Mouse (Mus musculus) kidney, postnatal 4 days (tissue): ENCODE measurements at regions not wholly inside any gene's neighbourhood (a gene's known extent, or its start where the extent isn't known, plus 50 kb on each side); places are given as distances from the start of the nearest gene placed in this dataset.

ENCODE experiments used
- DNase-seq, 2 experiments: peaks; one replicate each; pipeline ENCODE4 v3.0.0; 2021; ENCODE audit warnings: mixed read lengths in 2 of 2

- no peak for DNase-seq
Measured at GRCm38 (mm10) chr13:111014142-111014541, 240.7 kb upstream of the Actbl2 start.

DNA sequence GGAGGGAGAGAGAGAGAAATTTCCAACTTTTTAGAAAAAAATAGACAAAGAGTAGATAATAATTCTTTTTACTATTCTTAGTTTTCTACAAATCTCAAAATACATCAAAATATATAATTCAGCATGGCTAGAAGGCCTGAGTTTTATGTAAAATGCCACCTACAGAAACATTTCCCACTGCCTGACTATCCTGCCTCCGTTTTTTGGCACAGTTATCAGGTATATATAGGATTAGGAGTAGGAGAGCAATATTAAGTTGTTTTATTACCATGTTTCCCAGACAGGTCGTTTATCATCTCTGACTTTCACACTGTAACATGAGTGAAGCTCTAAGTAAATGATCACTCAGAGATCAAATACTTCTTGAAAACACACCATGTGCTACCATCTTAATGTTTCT is 224.7 kb upstream of the Actbl2 start:
- no peak for DNase-seq

- no peak for DNase-seq
Measured at GRCm38 (mm10) chr13:111031633-111032032, 223.2 kb upstream of the Actbl2 start.

GRCm38 (mm10) chr13:111043637-111044036 is 211.2 kb upstream of the Actbl2 start:
- no peak for DNase-seq

DNA sequence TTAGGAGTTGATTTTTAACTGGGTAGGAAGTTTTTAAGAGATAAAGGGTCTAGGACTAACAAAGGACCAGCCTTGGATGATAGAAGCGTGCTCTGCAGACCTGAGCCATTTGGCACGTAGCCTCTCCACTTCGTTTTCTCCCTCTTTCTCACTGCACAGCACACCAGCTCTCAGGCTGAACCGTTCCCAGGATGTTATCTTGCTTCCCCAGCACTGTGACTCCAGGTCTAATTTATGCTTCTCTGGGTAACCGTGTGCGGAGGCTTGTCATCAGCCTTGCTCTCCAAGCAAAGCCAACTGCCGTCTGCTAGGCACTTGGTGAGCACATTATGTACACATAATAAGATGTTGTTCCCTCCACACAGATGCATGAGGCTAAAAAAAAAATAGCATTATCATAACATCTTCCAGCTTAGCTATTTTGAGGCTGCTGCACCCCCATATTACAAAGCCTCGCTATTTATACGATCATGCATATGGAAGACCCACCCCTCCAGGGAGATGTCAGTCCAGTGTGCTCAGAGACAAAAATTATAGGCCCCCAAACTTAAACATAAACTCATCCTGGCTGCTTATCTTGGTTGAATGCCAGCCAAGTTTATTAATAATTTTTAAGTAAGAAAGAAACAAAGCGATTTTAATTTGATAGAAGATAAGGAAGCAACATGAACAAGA is 210.3 kb upstream of the Actbl2 start:
- DNase-seq: peak; percentile 3 to 4

DNA sequence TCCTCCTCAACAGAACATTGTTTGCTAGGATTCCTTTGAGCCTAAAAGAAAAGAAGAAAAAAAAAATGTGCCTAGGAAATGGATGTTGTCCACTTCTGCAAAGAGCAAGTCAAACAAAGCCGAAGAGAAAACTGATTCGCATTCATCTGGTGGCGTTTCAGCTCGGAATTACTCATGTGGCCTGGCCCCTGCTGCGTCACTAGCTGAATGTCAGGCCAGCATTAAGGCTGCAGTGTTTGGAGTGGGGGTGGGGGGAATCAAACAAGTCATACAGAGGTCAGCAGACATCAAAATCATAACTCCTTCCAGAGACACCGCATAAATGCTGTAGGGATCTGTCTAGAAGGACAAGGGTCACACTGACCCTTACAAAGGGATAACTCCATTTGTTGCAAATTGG is 204.7 kb upstream of the Actbl2 start:
- peak; percentile 11 to 35 for DNase-seq

GRCm38 (mm10) chr13:111055817-111056216 is 199.0 kb upstream of the Actbl2 start:
- no peak for DNase-seq

DNA sequence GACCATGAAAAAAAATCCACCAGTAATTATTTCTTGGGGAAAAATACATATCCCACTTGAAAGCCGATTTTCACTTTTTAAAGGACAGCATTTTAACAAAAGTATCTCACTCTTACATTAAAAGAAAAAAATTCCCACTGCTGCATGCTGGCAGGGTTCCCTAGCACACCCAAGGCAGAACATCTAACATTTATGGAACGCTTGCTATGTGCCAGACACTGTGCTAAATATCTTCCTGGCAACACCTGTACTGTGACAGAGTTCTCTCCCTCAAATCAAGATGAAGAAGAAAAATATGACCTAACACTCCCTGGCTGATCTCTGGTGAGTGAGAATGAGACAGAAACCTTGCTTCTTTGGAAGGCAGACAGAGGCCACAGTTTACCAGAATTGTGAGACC is 167.1 kb upstream of the Actbl2 start:
- DNase-seq: no peak

DNA sequence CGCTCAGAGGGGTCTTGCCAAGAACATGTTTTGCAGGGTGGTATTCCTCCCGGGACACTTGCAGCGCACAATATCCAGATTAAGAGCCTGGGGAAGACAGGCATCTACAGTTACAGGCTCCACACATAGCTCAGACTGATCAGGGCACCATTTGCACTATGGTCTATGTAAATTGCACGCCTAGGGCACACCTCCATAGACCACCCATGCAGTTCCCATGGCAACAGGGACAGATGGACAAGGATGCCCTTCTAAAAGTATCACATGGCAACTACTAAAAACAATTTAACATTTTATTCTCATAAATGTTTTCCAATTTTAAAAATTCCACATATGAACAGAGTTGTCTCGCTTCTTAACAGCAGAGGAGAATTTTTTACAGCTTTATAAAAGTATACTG is 158.7 kb upstream of the Actbl2 start:
- no peak for DNase-seq

DNA sequence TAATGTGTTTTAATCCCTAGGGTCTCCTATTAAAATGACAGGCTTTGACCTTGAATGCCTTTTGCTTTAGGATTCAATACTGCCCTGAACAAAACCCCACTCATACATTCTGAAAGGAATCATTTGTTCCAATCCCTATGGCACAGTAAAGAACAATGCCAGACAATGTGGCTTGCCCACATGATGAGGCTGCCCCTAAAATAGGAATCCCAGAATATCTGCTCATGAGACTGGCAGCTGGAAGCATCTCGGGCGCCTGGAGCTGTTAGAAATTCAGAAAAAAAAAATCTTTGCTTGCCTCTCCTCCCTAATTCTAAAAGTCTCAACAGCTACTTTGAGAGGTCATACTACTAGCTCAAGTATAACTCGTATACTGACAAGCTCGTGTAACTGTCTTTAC is 157.5 kb upstream of the Actbl2 start:
- DNase-seq: no peak

GRCm38 (mm10) chr13:111098738-111099137 is 156.1 kb upstream of the Actbl2 start:
- no peak for DNase-seq

GRCm38 (mm10) chr13:111099252-111099651 is 155.6 kb upstream of the Actbl2 start:
- peak in 1 of 2 experiments; percentile 3 for DNase-seq

GRCm38 (mm10) chr13:111100448-111100847 is 154.4 kb upstream of the Actbl2 start:
- DNase-seq: no peak

- DNase-seq: no peak
Measured at GRCm38 (mm10) chr13:111104567-111105219, 150.1 kb upstream of the Actbl2 start.

DNA sequence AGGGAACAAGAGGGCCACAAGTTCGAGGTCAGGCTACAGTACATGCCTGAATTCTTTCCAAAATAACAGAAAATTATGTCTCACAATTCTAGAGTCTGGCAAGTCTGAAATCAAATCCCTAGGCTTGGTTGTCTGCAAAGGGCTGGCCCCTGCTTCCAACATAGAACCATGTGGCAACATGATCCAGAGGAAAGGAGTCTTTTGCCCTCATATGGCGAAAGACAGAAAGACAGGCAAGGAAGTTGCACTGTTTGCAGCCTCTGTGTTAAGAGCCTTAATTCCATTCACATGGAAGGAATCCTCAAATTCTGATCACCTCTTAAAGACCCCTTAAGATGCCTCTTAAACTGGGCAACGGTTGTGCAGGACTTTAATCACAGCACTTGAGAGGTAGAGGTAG is 123.7 kb upstream of the Actbl2 start:
- no peak for DNase-seq

- DNase-seq: no peak
Measured at GRCm38 (mm10) chr13:111136392-111136791, 118.4 kb upstream of the Actbl2 start.

GRCm38 (mm10) chr13:111142757-111143420 is 111.9 kb upstream of the Actbl2 start:
- DNase-seq: no peak

DNA sequence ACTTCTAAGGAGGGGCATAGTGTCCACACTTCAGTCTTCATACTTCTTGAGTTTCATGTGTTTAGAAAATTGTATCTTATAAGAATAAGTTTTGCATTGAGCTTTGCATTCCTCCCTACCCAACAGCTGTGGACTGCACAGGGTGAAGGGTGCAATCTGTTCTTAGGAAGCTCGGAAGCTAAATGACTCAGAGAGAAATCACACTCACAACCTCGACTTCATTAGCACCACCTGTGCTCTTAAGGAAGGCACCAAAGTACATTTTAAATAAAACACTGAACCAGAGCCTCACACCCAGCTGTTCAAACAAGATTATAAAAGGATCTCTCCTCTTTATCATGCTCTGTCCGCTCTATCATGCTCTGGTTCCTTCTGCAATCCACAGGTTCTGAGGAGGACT is 110.1 kb upstream of the Actbl2 start:
- no peak for DNase-seq

- DNase-seq: peak; percentile 37 to 55
Measured at GRCm38 (mm10) chr13:111157921-111158638, 96.7 kb upstream of the Actbl2 start.

- DNase-seq: no peak
Measured at GRCm38 (mm10) chr13:111159498-111159897, 95.3 kb upstream of the Actbl2 start.

- DNase-seq: no peak
Measured at GRCm38 (mm10) chr13:111165538-111165937, 89.3 kb upstream of the Actbl2 start.

GRCm38 (mm10) chr13:111170269-111171165 is 84.3 kb upstream of the Actbl2 start:
- DNase-seq: no peak
